Mouse (Mus musculus) forebrain, embryonic 13.5 days (tissue): ENCODE results near the gene Vhl. TPM values are rescaled to one million over a fixed set of nuclear protein-coding genes. Genes with fewer than 3 reads are reported as not detected.
A peak's percentile ranks its signal among the peaks of the same experiment; 100 is the strongest.

Experiments used
- ATAC-seq: fragments of 200-750 bp; cut with Nextera tagmentation; 2 replicates; pipeline ENCODE4 v1.8.0; 2017
- H3K27ac ChIP-seq: fragments of 300-500 bp; sonication (generic); 2 replicates; pipeline ENCODE4 v1.5.1; 2015; ENCODE audit warnings: inconsistent platforms, mild to moderate bottlenecking, moderate library complexity
- H3K27me3 ChIP-seq: fragments of 300-500 bp; sonication (generic); 2 replicates; pipeline ENCODE4 v1.6.1; 2015; ENCODE audit warnings: mild to moderate bottlenecking, inconsistent platforms
- H3K36me3 ChIP-seq: fragments of 300-500 bp; sonication (generic); 2 replicates; pipeline ENCODE4 v1.6.1; 2015; ENCODE audit warnings: mild to moderate bottlenecking, inconsistent platforms; ENCODE audit not compliant: poor library complexity, severe bottlenecking
- H3K4me1 ChIP-seq: fragments of 300-500 bp; sonication (generic); 2 replicates; pipeline ENCODE4 v1.6.1; 2015; ENCODE audit warnings: inconsistent platforms
- H3K4me2 ChIP-seq: fragments of 300-500 bp; sonication (generic); 2 replicates; pipeline ENCODE4 v1.6.1; 2015; ENCODE audit warnings: inconsistent platforms, mild to moderate bottlenecking, moderate library complexity
- H3K4me3 ChIP-seq: fragments of 300-500 bp; sonication (generic); 2 replicates; pipeline ENCODE4 v1.5.1; 2015; ENCODE audit warnings: mild to moderate bottlenecking, inconsistent platforms
- H3K9ac ChIP-seq: fragments of 300-500 bp; sonication (generic); 2 replicates; pipeline ENCODE4 v1.6.1; 2015; ENCODE audit warnings: mild to moderate bottlenecking, inconsistent platforms
- H3K9me3 ChIP-seq: fragments of 300-500 bp; sonication (generic); replicated peaks from 2 replicates; pipeline ENCODE4 v1.6.1; 2016; ENCODE audit warnings: inconsistent platforms
- whole genome bisulfite sequencing: fragments of 180-500 bp; shearing (Covaris S2); methylation state at CpG from one replicate; pipeline ENCODE4 v1.1.7; 2015; 5-methylcytosine and 5-hydroxymethylcytosine counted together
- polyA plus RNA-seq: library from polyadenylated mRNA; unstranded; fragments of >200 nt; fragmentation: Nextera tagmentation; extraction: Ambion mirVana; gene quantifications from 2 replicates; pipeline ENCODE4 v1.2.1, GENCODE M21; 2015

Gene Vhl
- polyA plus RNA-seq, 1 experiment from 2014 or later, result 57.3 TPM

DNA sequence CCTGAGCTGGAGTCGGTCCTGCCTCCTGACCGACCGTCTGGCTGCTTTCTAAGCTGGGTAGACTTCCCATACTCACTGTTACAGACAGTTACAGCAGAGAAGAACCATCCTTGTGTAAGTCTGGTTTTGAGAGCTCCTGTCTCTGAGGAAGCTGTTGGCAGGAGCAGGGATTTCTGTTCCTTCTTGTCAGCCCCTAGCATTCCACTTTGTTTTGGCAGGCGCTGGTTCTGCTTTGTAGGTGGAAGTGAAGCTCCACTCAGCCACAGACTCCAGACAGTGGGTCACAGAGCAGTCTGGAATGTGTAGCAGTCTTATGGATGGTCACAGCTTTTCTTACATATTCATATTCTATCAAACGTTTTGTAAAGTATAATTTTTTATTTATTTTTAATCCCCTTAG, 6.6 kb downstream of the Vhl start:
- Histone ChIP-seq H3K9ac (no peak overlapping the region), H3K4me1 (peaks cover 11% of the 10 kb centered on the region), H3K9me3 (0 out of 2 replicates have a peak, but pooled peaks cover 3% of the 10 kb centered on the region), H3K4me2 (no peak overlapping the region), H3K27ac (no peak overlapping the region), H3K4me3 (no peak overlapping the region), H3K36me3 (peaks cover 67% of the 10 kb centered on the region), H3K27me3 (no peaks in the 10 kb centered on the region)
- WGBS, result 83% methylated on average over 5 of the region's 5 CpGs
- no peak for ATAC-seq

DNA sequence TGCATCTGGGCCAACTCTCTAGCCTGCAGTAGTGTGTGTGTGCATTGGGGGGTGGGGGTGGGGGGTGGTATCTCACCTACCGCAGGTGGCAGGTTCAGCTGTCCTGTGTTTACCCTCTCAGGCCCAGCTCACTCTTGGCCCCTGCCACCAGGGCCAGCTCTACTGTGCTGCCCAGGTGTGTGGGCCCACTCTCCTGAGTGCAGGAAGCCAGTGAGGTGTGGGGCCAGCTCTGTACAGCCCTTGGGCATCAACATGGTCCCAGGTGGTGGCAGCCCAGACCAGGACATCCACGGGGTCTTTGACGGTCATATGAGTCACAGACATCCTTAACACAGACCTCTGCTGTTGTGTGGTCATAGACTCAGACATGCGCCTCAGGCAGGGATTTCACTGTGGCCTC, 9.1 kb downstream of the Vhl start:
- WGBS, result 96% methylated on average over 4 of the region's 4 CpGs
- Histone ChIP-seq H3K9ac (no peak overlapping the region), H3K9me3 (no peaks in the 10 kb centered on the region), H3K4me2 (no peak overlapping the region), H3K4me1 (no peaks in the 10 kb centered on the region), H3K4me3 (no peak overlapping the region), H3K27ac (no peak overlapping the region), H3K27me3 (no peaks in the 10 kb centered on the region), H3K36me3 (peaks cover 57% of the 10 kb centered on the region)
- ATAC-seq, result no peak

DNA sequence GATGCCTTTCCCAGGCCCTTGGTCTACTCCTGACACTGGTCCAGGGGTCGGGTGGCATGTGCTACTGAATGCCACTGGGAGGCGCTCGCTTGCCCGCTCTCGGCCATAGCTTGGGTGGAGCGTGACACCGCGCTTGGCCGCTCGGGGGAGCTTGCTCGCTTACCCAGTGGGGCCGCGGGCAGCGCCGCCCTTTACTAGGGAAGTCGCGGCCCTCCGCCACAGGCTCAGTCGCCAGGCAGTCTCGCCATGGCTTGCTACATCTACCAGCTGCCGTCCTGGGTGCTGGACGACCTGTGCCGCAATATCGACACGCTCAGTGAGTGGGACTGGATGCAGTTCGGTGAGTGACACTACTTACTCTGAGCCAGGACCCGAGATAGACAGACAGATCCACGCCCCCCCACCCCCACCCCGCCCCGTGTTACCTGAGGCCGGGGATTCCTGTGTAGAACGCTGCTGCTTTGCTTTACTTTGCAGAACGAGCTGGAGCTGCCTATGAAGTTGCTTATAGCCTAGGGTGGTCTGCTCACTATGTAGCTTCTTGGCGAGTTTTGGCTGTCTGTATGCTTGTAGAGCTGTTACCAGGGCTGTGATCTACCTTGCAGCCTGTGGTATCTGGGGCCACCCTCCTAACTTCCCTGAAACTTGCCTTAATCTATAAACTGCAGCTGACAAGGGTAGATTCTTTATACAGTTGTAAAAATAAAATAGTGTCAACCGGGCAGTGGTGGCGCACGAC, 14.7 kb downstream of the Vhl start, which contains the start of gene Irak2:
TSS of gene Irak2 (plus strand) at position 166 of the 739 bp plus-strand sequence.
- ATAC-seq, result peak; percentile 95
- peak within 1 kb of the TSS; percentile 46 for H3K4me3 ChIP-seq
- H3K27ac ChIP-seq, result no peak within 1 kb of the TSS
- peak within 1 kb of the TSS; percentile 73 for H3K4me2 ChIP-seq
- H3K27me3 ChIP-seq, result no peaks in the 10 kb centered on the region
- no peaks in the 10 kb centered on the region for H3K9me3 ChIP-seq
- peaks cover 3% of the 10 kb centered on the region; the same call in 1 of the 2 replicates for H3K36me3 ChIP-seq
- H3K4me1 ChIP-seq, result no peaks in the 10 kb centered on the region
- 8% methylated on average over 37 of the region's 37 CpGs for WGBS
- H3K9ac ChIP-seq, result peak within 1 kb of the TSS; percentile 68

DNA sequence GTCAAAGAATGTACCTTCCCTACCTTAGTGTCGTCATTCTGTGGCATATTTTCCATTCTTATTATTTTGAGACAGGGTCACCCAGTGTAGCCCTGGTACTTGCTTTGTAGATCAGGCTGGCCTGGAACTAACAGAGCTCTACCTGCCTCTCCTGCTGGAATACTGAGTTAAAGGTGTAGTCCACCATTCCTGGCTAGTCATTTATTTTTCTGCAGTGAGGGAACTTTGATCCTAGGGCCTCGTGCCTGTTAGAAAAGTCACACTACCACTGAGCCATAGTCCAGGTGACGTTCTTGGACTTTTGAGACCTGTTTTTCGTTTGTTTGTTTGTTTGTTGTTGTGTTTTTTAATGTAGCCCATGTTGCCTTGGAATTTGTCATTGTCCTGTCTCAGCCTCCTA, 15.4 kb downstream of the Vhl start:
- H3K9me3 ChIP-seq, result no peaks in the 10 kb centered on the region
- H3K4me1 ChIP-seq, result no peaks in the 10 kb centered on the region
- H3K27me3 ChIP-seq, result no peaks in the 10 kb centered on the region
- H3K4me3 ChIP-seq, result no peak overlapping the region
- WGBS, result 83% methylated on average over 4 of the region's 4 CpGs
- no peak overlapping the region for H3K27ac ChIP-seq
- no peak for ATAC-seq
- no peaks in the 10 kb centered on the region for H3K36me3 ChIP-seq
- no peak overlapping the region for H3K4me2 ChIP-seq
- H3K9ac ChIP-seq, result no peak overlapping the region

DNA sequence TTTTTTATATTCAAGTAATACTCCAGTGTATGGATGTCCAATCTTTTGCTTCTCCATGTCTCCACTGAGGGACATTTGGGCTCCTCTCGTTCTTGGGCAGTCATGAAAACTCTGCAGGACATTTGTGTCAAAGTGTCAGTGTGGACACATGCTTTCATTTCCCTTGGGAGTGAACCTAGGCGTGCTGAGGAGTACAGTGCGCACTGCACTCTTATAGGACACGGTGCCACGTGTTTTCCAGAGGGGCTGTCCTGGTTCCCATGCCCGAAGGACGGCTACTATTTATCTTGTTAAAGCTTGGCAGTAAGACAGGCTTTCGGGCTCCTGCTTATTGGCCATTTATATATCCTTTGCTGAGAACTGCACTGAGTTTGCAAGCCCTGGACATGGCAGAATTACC, 18.8 kb downstream of the Vhl start:
- 89% methylated on average over 8 of the region's 8 CpGs for WGBS
- Histone ChIP-seq H3K9ac (no peak overlapping the region), H3K27me3 (no peaks in the 10 kb centered on the region), H3K9me3 (no peaks in the 10 kb centered on the region), H3K4me1 (no peaks in the 10 kb centered on the region), H3K36me3 (no peaks in the 10 kb centered on the region), H3K27ac (no peak overlapping the region), H3K4me2 (no peak overlapping the region), H3K4me3 (no peak overlapping the region)
- ATAC-seq, result no peak

DNA sequence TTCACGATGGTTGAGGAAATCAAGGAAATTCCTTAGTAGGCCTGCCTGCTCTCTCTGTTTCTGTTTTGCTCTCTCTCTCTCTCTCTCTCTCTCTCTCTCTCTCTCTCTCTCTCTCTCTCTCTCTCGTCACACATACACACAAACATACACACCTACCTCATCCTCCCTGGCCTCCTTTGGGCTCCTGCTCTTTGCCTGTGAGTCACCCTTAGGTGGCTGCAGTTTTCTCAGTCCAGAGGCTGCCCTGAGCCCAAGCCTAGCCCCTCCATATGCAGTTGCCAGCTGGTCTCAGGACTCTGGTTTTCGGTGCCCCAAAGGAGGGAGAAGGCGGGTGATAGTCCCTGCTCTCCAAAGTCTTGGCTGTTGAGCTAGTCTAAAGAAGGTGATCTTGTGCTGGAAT, 19.3 kb downstream of the Vhl start:
- no peak for ATAC-seq
- Histone ChIP-seq H3K4me1 (no peaks in the 10 kb centered on the region), H3K27ac (no peak overlapping the region), H3K36me3 (no peaks in the 10 kb centered on the region), H3K4me3 (no peak overlapping the region), H3K9ac (no peak overlapping the region), H3K9me3 (no peaks in the 10 kb centered on the region), H3K4me2 (no peak overlapping the region), H3K27me3 (no peaks in the 10 kb centered on the region)
- WGBS, result 93% methylated on average over 4 of the region's 4 CpGs

DNA sequence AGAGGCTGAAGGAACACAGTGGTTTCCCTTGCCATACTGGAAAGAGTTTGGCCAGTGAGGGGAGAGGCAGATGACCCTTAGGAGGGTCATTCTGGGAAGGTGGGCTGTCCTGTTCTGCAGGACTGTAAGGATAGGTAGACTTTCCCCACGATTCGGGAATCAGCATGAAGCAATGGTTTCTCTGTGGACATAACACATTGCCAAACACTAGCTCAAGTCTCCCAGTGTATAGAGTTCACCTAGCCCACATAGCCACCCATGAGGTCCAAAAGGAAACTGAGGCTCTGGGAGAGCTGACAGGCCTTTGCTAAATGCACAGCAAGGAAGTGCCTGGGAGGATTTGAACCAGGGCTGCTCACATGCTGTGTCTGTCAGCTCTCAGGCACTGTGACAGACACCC, 20.2 kb downstream of the Vhl start:
- ATAC-seq, result no peak

DNA sequence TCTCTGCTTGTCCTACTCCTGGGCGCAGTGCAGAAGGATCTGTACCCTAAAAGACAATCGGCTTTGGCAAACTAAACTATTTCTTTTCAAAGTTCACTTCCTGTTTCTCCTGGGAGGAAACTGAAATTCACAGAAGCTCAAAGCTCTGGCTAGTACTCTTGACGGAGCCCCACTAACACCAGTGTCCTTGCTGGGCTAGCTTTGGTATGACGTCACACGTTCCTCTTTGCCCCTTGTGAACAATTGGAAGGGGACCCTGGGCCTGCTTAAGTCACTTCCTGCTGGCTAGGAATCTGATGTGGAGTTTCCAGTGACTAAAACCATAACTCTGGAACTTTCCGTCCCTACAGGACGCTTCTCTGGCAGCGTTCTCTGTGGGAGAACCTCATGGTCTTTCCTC, 21.0 kb downstream of the Vhl start:
- WGBS, result 86% methylated on average over 8 of the region's 8 CpGs
- Histone ChIP-seq H3K4me2 (no peak overlapping the region), H3K9me3 (no peaks in the 10 kb centered on the region), H3K27ac (no peak overlapping the region), H3K4me1 (no peaks in the 10 kb centered on the region), H3K27me3 (no peaks in the 10 kb centered on the region), H3K36me3 (no peaks in the 10 kb centered on the region), H3K9ac (no peak overlapping the region), H3K4me3 (no peak overlapping the region)
- no peak for ATAC-seq

More for the DNA sequence above, 20.2 kb downstream of the Vhl start:
- no peak overlapping the region for H3K4me2 ChIP-seq
- WGBS, result 93% methylated on average over 2 of the region's 2 CpGs
- no peaks in the 10 kb centered on the region for H3K4me1 ChIP-seq
- H3K27ac ChIP-seq, result no peak overlapping the region
- no peaks in the 10 kb centered on the region for H3K27me3 ChIP-seq
- no peak overlapping the region for H3K4me3 ChIP-seq
- H3K36me3 ChIP-seq, result no peaks in the 10 kb centered on the region
- H3K9me3 ChIP-seq, result no peaks in the 10 kb centered on the region
- H3K9ac ChIP-seq, result no peak overlapping the region

DNA sequence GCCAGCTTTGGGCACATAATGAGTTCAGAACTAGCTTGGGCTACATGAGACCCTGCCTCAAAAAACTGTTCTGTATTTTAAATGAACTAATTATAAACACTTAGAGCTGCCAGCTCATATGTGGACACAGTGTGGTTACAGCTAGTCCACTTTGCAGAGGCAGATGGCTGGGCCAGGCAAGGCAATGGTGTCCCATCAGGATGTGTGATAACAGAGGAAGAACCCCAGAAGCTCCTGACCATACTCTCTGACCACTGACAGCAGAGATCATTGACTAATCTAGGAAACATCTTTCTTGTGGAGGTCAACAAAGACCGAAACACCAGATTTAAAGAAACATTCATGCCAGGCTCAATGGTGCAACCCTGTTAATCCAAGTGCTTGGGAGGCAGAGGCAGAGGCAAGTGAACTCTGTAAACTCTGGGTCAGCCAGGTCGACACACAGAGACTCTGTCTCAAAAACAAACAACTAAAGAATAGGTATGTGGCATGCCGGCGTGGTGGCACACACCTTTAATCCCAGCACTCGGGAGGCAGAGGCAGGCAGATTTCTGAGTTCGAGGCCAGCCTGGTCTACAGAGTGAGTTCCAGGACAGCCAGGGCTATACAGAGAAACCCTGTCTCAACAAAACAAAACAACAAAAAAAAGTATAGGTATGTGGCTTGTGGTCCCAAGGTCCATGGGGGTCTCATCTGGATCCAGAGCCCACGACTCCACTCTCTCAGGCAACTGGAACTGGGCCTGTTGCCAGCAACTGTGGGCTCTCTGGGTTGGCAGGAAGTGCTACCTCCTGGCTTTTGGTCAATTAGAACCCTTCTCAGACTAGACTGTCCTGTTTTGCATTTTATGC, 25.8 kb downstream of the Vhl start:
- Histone ChIP-seq H3K27me3 (no peaks in the 10 kb centered on the region), H3K4me1 (no peaks in the 10 kb centered on the region), H3K4me2 (no peak overlapping the region), H3K36me3 (no peaks in the 10 kb centered on the region), H3K27ac (no peak overlapping the region), H3K9me3 (no peaks in the 10 kb centered on the region), H3K9ac (no peak overlapping the region), H3K4me3 (no peak overlapping the region)
- 84% methylated on average over 7 of the region's 7 CpGs for WGBS
- no peak for ATAC-seq

DNA sequence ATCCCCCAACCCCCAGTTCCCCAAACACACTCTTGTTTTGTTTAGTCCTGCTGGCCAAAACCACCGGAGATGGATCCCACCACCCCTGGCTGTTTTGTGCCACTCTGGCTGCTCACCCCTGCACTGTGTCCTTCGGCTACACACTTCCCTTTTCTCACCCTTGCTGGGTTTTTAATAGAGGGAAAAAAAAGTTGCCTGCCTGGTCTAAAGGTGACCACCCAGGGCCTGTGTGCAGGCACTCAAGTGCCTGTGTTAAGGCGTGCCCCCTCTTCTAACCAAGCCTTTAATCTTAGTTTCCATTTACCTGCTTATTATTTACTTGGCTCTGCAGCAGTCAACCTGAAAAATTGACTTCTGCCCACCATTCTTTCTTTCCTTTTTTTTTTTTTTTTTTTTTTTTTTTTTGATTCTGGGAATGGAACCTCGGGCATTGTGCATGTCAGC, 26.5 kb downstream of the Vhl start:
- Histone ChIP-seq H3K4me1 (no peaks in the 10 kb centered on the region), H3K4me3 (no peak overlapping the region), H3K4me2 (no peak overlapping the region), H3K9me3 (no peaks in the 10 kb centered on the region), H3K27ac (no peak overlapping the region), H3K36me3 (no peaks in the 10 kb centered on the region), H3K27me3 (no peaks in the 10 kb centered on the region), H3K9ac (no peak overlapping the region)
- no peak for ATAC-seq
- 90% methylated on average over 4 of the region's 4 CpGs for WGBS

DNA sequence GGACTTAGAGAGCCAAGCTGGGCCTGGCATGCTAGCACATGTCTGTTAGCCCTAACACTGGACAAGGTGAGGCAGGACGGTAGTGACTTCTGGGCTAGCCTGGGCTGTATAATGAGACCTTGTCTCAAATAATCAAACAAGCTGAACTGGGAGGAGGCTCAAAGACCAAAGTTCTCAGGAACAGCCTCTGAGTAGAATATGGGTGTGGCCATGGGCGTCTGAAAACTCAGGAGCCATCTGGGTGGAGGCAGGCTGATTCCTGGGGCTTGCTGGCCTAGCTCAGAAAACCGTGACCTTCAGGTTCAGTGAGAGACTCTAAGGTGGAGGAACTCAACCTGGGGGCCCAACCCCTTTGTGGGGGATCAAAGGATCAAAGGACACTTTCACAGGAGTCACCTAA, 27.9 kb downstream of the Vhl start:
- Histone ChIP-seq H3K9me3 (no peaks in the 10 kb centered on the region), H3K27me3 (no peaks in the 10 kb centered on the region), H3K9ac (no peak overlapping the region), H3K36me3 (no peaks in the 10 kb centered on the region), H3K27ac (no peak overlapping the region), H3K4me1 (no peaks in the 10 kb centered on the region), H3K4me2 (no peak overlapping the region), H3K4me3 (no peak overlapping the region)
- ATAC-seq, result no peak
- 79% methylated on average over 3 of the region's 3 CpGs for WGBS

DNA sequence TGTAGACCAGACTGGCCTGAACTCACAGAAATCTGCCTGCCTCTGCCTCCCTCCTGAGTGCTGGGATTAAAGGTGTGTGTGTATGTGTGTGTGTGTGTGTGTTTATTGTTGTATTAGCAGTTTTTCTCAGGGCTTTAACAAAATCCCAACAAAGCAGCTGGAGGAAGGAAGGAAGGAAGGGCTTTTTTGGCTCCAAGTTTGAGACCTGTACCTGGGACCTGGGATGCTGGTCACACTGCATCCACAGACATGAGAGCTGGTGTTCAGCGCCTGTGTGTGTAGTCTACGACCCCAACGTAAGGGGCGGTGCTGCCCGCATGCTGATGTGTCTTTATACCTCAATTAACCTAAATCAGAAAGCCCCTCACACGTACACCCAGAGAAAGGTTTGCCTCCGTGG, 29.8 kb downstream of the Vhl start:
- no peaks in the 10 kb centered on the region for H3K4me1 ChIP-seq
- no peak overlapping the region for H3K4me2 ChIP-seq
- H3K9me3 ChIP-seq, result no peaks in the 10 kb centered on the region
- H3K9ac ChIP-seq, result no peak overlapping the region
- no peaks in the 10 kb centered on the region for H3K36me3 ChIP-seq
- WGBS, result 93% methylated on average over 7 of the region's 7 CpGs
- H3K4me3 ChIP-seq, result no peak overlapping the region
- no peak overlapping the region for H3K27ac ChIP-seq
- no peak for ATAC-seq
- H3K27me3 ChIP-seq, result no peaks in the 10 kb centered on the region
